Mouse (Mus musculus): ENCODE data around the gene Stap2.

GRCm38 (mm10) chr17:56016793-56017785 lies 11.7 kb upstream of the Stap2 start:
- TF ChIP-seq POLR2A (IDR thresholded peaks at IDR 0.05; ENCODE audit: control insufficient read depth, extremely low read depth, insufficient read depth, low read length, poor library complexity): no peak
- TF ChIP-seq CTCF (IDR thresholded peaks at IDR 0.05; ENCODE audit: borderline replicate concordance, control insufficient read depth, extremely low read depth, insufficient read depth, low read length, poor library complexity): no peak
